10 mouse cellular contexts compared by ENCODE assay signal in genomic region chr15:31636091-31636595, GRCm38 (mm10).
"Had no signal": no experiment of that assay in that cellular context is flagged by ENCODE, and none has a peak within 500 bp of the region (broad histone marks: within the 10 kb centered on the region; RNA-seq: fewer than 3 reads in every experiment).

No protein-coding gene starts in this region.

- DNase-seq: kidney, postnatal 25 days; lung, adult 2 months; lung, postnatal 36 days; right cerebral cortex, postnatal 4 days; spleen, adult 18-20 months; thymus, adult 18-20 months; thymus, postnatal 14 days had no signal

- H3K27me3 ChIP-seq: liver, embryonic 15.5 days; midbrain, embryonic 13.5 days had no signal

- H3K4me3 ChIP-seq: limb, embryonic 10.5 days; liver, embryonic 15.5 days; midbrain, embryonic 13.5 days had no signal

- H3K36me3 ChIP-seq: limb, embryonic 10.5 days; liver, embryonic 15.5 days; midbrain, embryonic 13.5 days had no signal
